Mouse (Mus musculus) liver, embryonic 11.5 days (tissue): ENCODE results near the gene Zfp982. TPM values are rescaled to one million over a fixed set of nuclear protein-coding genes. Genes with fewer than 3 reads are reported as not detected.
"Not testable (repeated sequence)": the region's sequence is repeated elsewhere in the genome, so short reads cannot be mapped to it uniquely, and the experiment has no call there.

Experiments used
- ATAC-seq: fragments of 200-750 bp; cut with Nextera tagmentation; replicated peaks from 2 replicates; pipeline ENCODE4 v1.8.0; 2017; ENCODE audit warnings: moderate number of reproducible peaks, mild to moderate bottlenecking, moderate TSS enrichment, moderate library complexity; ENCODE audit not compliant: low FRiP score
- DNase-seq: peaks from one replicate; pipeline ENCODE4 v3.0.0-alpha.2; 2017; ENCODE audit warnings: low spot score
- H3K27ac ChIP-seq: fragments of 300-500 bp; sonication (generic); 2 replicates; pipeline ENCODE4 v1.5.1; 2014; ENCODE audit warnings: mild to moderate bottlenecking, low read depth, low read length, control low read depth
- H3K27me3 ChIP-seq: fragments of 300-500 bp; sonication (generic); replicated peaks from 2 replicates; pipeline ENCODE4 v1.6.1; 2014; ENCODE audit warnings: low read length, mixed read lengths; ENCODE audit not compliant: control insufficient read depth, insufficient read depth
- H3K36me3 ChIP-seq: fragments of 300-500 bp; sonication (generic); 2 replicates; pipeline ENCODE4 v1.6.1; 2014; ENCODE audit warnings: mild to moderate bottlenecking, low read length, moderate library complexity, mixed read lengths; ENCODE audit not compliant: control insufficient read depth, insufficient read depth
- H3K4me1 ChIP-seq: fragments of 300-500 bp; sonication (generic); replicated peaks from 2 replicates; pipeline ENCODE4 v1.6.1; 2014; ENCODE audit warnings: low read length, mixed read lengths; ENCODE audit not compliant: control insufficient read depth, insufficient read depth
- H3K4me2 ChIP-seq: fragments of 300-500 bp; sonication (generic); 2 replicates; pipeline ENCODE4 v1.6.1; 2014; ENCODE audit warnings: mild to moderate bottlenecking, control low read depth, moderate library complexity
- H3K4me3 ChIP-seq: fragments of 300-500 bp; sonication (generic); 2 replicates; pipeline ENCODE4 v1.5.1; 2014; ENCODE audit warnings: low read depth, low read length, control low read depth
- H3K9ac ChIP-seq: fragments of 300-500 bp; sonication (generic); 2 replicates; pipeline ENCODE4 v1.6.1; 2014; ENCODE audit warnings: low read depth, low read length, control low read depth
- H3K9me3 ChIP-seq: fragments of 300-500 bp; sonication (generic); 2 replicates; pipeline ENCODE4 v1.6.1; 2016; ENCODE audit warnings: low read length, inconsistent platforms, mixed read lengths; ENCODE audit not compliant: control insufficient read depth
- WGBS: fragments of 180-500 bp; shearing (Covaris S2); extraction: QIAGEN DNeasy Blood & Tissue Kit; methylation state at CpG from one replicate; pipeline ENCODE4 v1.1.7; 2014; 5-methylcytosine and 5-hydroxymethylcytosine counted together
- polyA plus RNA-seq: library from polyadenylated mRNA; unstranded; fragments of >200 nt; fragmentation: Nextera tagmentation; extraction: Ambion mirVana; gene quantifications from 2 replicates; pipeline ENCODE4 v1.2.1, GENCODE M21; 2014

Gene Zfp982
- polyA plus RNA-seq, 1 experiment from 2014 or later, result 8.8 TPM

GRCm38 (mm10) chr4:147498772-147499613, 6.8 kb downstream of the Zfp982 start:
- H3K4me3 ChIP-seq, H3K9ac ChIP-seq, H3K36me3 ChIP-seq, H3K4me1 ChIP-seq, H3K27ac ChIP-seq, DNase-seq, H3K4me2 ChIP-seq, H3K9me3 ChIP-seq, H3K27me3 ChIP-seq: not testable (repeated sequence)
- ATAC-seq, result peak; percentile 66
- WGBS, result 86% methylated on average over 5 of the region's 5 CpGs

- Histone ChIP-seq H3K36me3 (peaks cover 4% of the 10 kb centered on the region; the same call in 1 of the 2 replicates), H3K4me1 (no peaks in the 10 kb centered on the region), H3K4me3 (no peak overlapping the region), H3K27me3 (no peaks in the 10 kb centered on the region), H3K9me3 (peaks cover 17% of the 10 kb centered on the region), H3K9ac (no peak overlapping the region), H3K4me2 (no peak overlapping the region), H3K27ac (no peak overlapping the region)
- ATAC-seq (no peak; the same call in 1 of the 2 replicates), DNase-seq (no peak)
- 77% methylated on average over 2 of the region's 2 CpGs for WGBS
Measured at GRCm38 (mm10) chr4:147509174-147509573, 17.0 kb downstream of the Zfp982 start.

GRCm38 (mm10) chr4:147518981-147519380, 26.8 kb downstream of the Zfp982 start:
- Histone ChIP-seq H3K9me3 (peaks cover 43% of the 10 kb centered on the region), H3K4me3 (no peak overlapping the region), H3K4me1 (no peaks in the 10 kb centered on the region), H3K36me3 (no peaks in the 10 kb centered on the region), H3K27me3 (no peaks in the 10 kb centered on the region), H3K9ac (no peak overlapping the region), H3K4me2 (no peak overlapping the region), H3K27ac (no peak overlapping the region)
- WGBS, result 66% methylated on average over 2 of the region's 2 CpGs
- DNase-seq (no peak), ATAC-seq (no peak)

GRCm38 (mm10) chr4:147520100-147520499, 27.9 kb downstream of the Zfp982 start:
- no peak overlapping the region for H3K4me2 ChIP-seq

GRCm38 (mm10) chr4:147525125-147525524, 32.9 kb downstream of the Zfp982 start:
- H3K4me2 ChIP-seq, result no peak overlapping the region
- ATAC-seq (no peak), DNase-seq (no peak)
- no peaks in the 10 kb centered on the region for H3K4me1 ChIP-seq
- H3K27ac ChIP-seq, result no peak overlapping the region
- no peak overlapping the region for H3K9ac ChIP-seq
- 68% methylated on average over 1 of the region's 1 CpGs for WGBS
- H3K36me3 ChIP-seq, result no peaks in the 10 kb centered on the region
- H3K9me3 ChIP-seq, result peaks cover 34% of the 10 kb centered on the region
- H3K4me3 ChIP-seq, result no peak overlapping the region
- H3K27me3 ChIP-seq, result no peaks in the 10 kb centered on the region

More at GRCm38 (mm10) chr4:147520100-147520499, 27.9 kb downstream of the Zfp982 start:
- peak; percentile 32 for ATAC-seq
- no peak for DNase-seq
- Histone ChIP-seq H3K36me3 (no peaks in the 10 kb centered on the region), H3K27me3 (no peaks in the 10 kb centered on the region), H3K9ac (no peak overlapping the region), H3K27ac (no peak overlapping the region), H3K9me3 (peaks cover 44% of the 10 kb centered on the region), H3K4me3 (no peak overlapping the region), H3K4me1 (no peaks in the 10 kb centered on the region)

GRCm38 (mm10) chr4:147530366-147530765, 38.1 kb downstream of the Zfp982 start:
- Histone ChIP-seq H3K4me3 (no peak overlapping the region), H3K4me2 (no peak overlapping the region), H3K9ac (no peak overlapping the region), H3K27me3 (no peaks in the 10 kb centered on the region), H3K4me1 (no peaks in the 10 kb centered on the region), H3K27ac (no peak overlapping the region), H3K9me3 (peaks cover 18% of the 10 kb centered on the region), H3K36me3 (no peaks in the 10 kb centered on the region)
- 84% methylated on average over 1 of the region's 1 CpGs for WGBS
- ATAC-seq (no peak), DNase-seq (no peak)

- not testable (repeated sequence) for DNase-seq, ATAC-seq, H3K4me3 ChIP-seq, H3K27ac ChIP-seq, H3K4me1 ChIP-seq, H3K9ac ChIP-seq, H3K36me3 ChIP-seq, H3K27me3 ChIP-seq, H3K4me2 ChIP-seq
- H3K9me3 ChIP-seq, result peaks cover 19% of the 10 kb centered on the region; the same call in 1 of the 2 replicates
Measured at GRCm38 (mm10) chr4:147535916-147536315, 43.7 kb downstream of the Zfp982 start.

GRCm38 (mm10) chr4:147537702-147538101, 45.5 kb downstream of the Zfp982 start:
- no peak overlapping the region for H3K27ac ChIP-seq
- peaks cover 20% of the 10 kb centered on the region; the same call in 1 of the 2 replicates for H3K9me3 ChIP-seq
- H3K9ac ChIP-seq, result no peak overlapping the region
- no peak overlapping the region for H3K4me3 ChIP-seq
- DNase-seq, result no peak
- H3K4me2 ChIP-seq, result no peak overlapping the region
- no peaks in the 10 kb centered on the region for H3K36me3 ChIP-seq
- 66% methylated on average over 2 of the region's 2 CpGs for WGBS
- H3K27me3 ChIP-seq, result no peaks in the 10 kb centered on the region
- no peaks in the 10 kb centered on the region for H3K4me1 ChIP-seq
- ATAC-seq, result no peak

GRCm38 (mm10) chr4:147539918-147540317, 47.7 kb downstream of the Zfp982 start, which contains the start of gene Gm16503:
Gm16503 (plus strand) TSS chr4:147540218.
- WGBS, result 79% methylated on average over 3 of the region's 3 CpGs
- not testable (repeated sequence) for DNase-seq

More at GRCm38 (mm10) chr4:147539918-147540317, 47.7 kb downstream of the Zfp982 start, which contains the start of gene Gm16503:
- H3K9ac ChIP-seq, H3K4me3 ChIP-seq, H3K4me1 ChIP-seq, H3K4me2 ChIP-seq, ATAC-seq, H3K36me3 ChIP-seq, H3K27ac ChIP-seq, H3K27me3 ChIP-seq: not testable (repeated sequence)
- peaks cover 27% of the 10 kb centered on the region for H3K9me3 ChIP-seq
